Mouse (Mus musculus) embryonic facial prominence, embryonic 15.5 days (tissue): ENCODE measurements around the gene Scand1. TPM values are rescaled to one million over a fixed set of nuclear protein-coding genes. Genes with fewer than 3 reads are reported as not detected.

ENCODE experiments used
- ATAC-seq: fragments of 200-750 bp; cut with Nextera tagmentation; 2 replicates; pipeline ENCODE4 v1.8.0; 2017; ENCODE audit warnings: low read depth, moderate TSS enrichment; ENCODE audit not compliant: insufficient number of reproducible peaks, low FRiP score, low TSS enrichment
- H3K27ac ChIP-seq: fragments of 300-500 bp; sonication (generic); replicated peaks from 2 replicates; pipeline ENCODE4 v1.5.1; 2015; ENCODE audit warnings: mild to moderate bottlenecking, inconsistent platforms
- H3K27me3 ChIP-seq: fragments of 300-500 bp; sonication (generic); 2 replicates; pipeline ENCODE4 v1.6.1; 2015; ENCODE audit warnings: inconsistent platforms
- H3K36me3 ChIP-seq: fragments of 300-500 bp; sonication (generic); 2 replicates; pipeline ENCODE4 v1.6.1; 2015; ENCODE audit warnings: mild to moderate bottlenecking, inconsistent platforms
- H3K4me1 ChIP-seq: fragments of 300-500 bp; sonication (generic); 2 replicates; pipeline ENCODE4 v1.6.1; 2015; ENCODE audit warnings: inconsistent platforms
- H3K4me2 ChIP-seq: fragments of 300-500 bp; sonication (generic); replicated peaks from 2 replicates; pipeline ENCODE4 v1.6.1; 2015; ENCODE audit warnings: mild to moderate bottlenecking, inconsistent platforms
- H3K4me3 ChIP-seq: fragments of 300-500 bp; sonication (generic); replicated peaks from 2 replicates; pipeline ENCODE4 v1.5.1; 2015; ENCODE audit warnings: mild to moderate bottlenecking, inconsistent platforms
- H3K9ac ChIP-seq: fragments of 300-500 bp; sonication (generic); 2 replicates; pipeline ENCODE4 v1.6.1; 2015; ENCODE audit warnings: inconsistent platforms
- H3K9me3 ChIP-seq: fragments of 300-500 bp; sonication (generic); replicated peaks from 2 replicates; pipeline ENCODE4 v1.6.1; 2016; ENCODE audit warnings: inconsistent platforms
- WGBS: fragments of 180-500 bp; shearing (Covaris S2); methylation state at CpG from one replicate; pipeline ENCODE4 v1.1.7; 2015; 5-methylcytosine and 5-hydroxymethylcytosine counted together
- polyA plus RNA-seq: library from polyadenylated mRNA; unstranded; fragments of >200 nt; fragmentation: Nextera tagmentation; extraction: Ambion mirVana; gene quantifications from 2 replicates; pipeline ENCODE4 v1.2.1, GENCODE M21; 2015

The Scand1 gene
- polyA plus RNA-seq, 1 experiment from 2014 or later = 80.1 TPM

DNA sequence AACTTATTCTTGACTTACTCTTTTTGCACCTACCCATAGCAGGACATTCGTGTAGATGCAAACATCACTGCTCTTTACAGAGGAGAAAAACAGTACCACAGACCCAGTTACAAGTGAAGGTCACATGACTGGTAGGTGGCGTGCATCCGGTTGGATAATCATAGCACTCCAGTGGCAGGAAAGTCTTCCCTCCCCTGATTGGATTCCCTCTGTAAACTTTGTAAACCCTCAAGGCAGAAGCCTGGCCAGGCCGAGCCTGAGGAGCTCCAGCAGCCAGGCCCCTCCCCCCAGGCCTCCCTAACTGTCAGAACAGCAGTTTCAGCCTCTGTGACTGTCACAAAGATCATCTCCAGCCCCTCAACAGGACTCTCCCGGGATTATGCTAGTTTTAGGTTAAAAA lies 12.2 kb upstream of the Scand1 start:
- ATAC-seq = no peak
- Histone ChIP-seq H3K9ac (no peak overlapping the region), H3K27ac (peak overlapping the region; percentile 34; the same call in 1 of the 2 replicates)

DNA sequence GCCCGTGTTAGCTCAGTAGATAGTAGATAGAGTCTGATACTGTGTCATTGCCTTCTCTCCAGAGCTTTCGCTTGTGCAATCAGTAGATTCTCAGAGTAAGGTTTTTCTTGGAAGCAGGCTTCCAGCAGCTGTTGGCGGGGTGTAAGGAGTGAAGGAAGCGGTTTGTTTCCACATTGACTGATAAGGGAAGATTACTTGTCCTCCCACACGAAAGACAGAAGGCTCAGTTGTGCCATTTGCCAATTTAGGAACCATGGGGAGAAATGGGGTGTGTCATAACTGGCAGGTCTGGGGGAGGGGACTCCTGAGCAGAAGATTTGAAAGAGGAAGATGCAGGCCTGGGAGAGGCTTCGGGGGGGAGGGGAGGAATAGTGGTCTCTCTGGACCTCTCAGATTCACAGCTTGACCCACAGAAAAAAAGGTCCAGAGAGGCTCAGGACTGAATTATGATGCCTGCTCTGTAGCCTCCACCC lies 11.6 kb upstream of the Scand1 start:
- Histone ChIP-seq H3K4me1 (0 out of 2 replicates have a peak, but pooled peaks cover 7% of the 10 kb centered on the region), H3K27me3 (no peaks in the 10 kb centered on the region), H3K4me3 (no peak overlapping the region), H3K9ac (no peak overlapping the region), H3K4me2 (no peak overlapping the region), H3K27ac (0 out of 2 replicates have a peak overlapping the region, but pooled peaks have one; percentile 34), H3K36me3 (no peaks in the 10 kb centered on the region; the same call in 1 of the 2 replicates), H3K9me3 (no peaks in the 10 kb centered on the region)
- ATAC-seq = no peak
- WGBS = 54% methylated on average over 6 of the region's 6 CpGs

More for the DNA sequence above, 12.2 kb upstream of the Scand1 start:
- Histone ChIP-seq H3K36me3 (no peaks in the 10 kb centered on the region; the same call in 1 of the 2 replicates), H3K4me2 (no peak overlapping the region), H3K27me3 (no peaks in the 10 kb centered on the region), H3K9me3 (no peaks in the 10 kb centered on the region), H3K4me1 (0 out of 2 replicates have a peak, but pooled peaks cover 7% of the 10 kb centered on the region), H3K4me3 (no peak overlapping the region)
- WGBS = 20% methylated on average over 5 of the region's 5 CpGs

DNA sequence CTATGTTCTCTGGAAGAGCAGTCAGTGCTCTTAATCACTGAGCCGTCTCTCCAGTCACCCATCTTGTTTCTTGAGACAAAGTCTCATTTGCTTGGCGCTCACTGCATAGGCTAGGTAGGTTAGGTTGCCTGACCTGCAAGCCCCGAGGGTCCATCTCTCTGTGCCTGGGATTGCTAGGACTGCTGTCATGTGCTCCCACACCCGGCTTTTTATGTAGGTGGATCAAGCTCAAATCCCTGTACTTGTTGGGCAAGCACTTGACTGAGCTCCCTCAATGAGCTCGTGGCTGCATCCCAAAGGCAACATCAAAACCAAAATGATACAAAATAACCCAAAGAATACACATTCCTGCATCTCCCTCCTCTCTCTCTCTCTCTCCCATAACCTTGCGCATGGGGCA lies 9.0 kb upstream of the Scand1 start:
- no peak overlapping the region for H3K4me2 ChIP-seq
- H3K9me3 ChIP-seq = no peaks in the 10 kb centered on the region
- H3K4me3 ChIP-seq = no peak overlapping the region
- 0 out of 2 replicates have a peak, but pooled peaks cover 7% of the 10 kb centered on the region for H3K4me1 ChIP-seq
- no peak overlapping the region for H3K9ac ChIP-seq
- WGBS = 82% methylated on average over 6 of the region's 6 CpGs
- H3K36me3 ChIP-seq = no peaks in the 10 kb centered on the region
- H3K27ac ChIP-seq = no peak overlapping the region
- no peak for ATAC-seq
- H3K27me3 ChIP-seq = no peaks in the 10 kb centered on the region

DNA sequence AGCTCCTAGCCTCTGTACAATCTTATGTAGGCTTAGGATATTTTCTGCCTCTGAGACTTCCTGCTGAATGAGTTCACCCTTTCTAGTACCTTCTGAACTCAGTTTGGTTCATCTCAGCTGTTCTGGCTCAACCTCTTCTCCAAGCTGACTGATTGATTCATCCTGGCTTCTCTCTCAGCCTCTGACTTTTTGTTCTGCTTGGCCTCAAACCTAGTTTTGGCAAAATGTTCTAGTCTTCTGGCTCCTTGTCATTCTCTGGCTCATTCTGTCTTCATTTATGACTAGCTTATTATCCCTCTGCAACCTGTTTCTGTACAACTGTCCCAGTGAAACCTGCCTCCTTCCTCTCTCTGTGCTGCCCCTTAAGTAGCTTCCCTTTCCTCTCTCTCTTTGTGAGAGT lies 6.0 kb upstream of the Scand1 start:
- Histone ChIP-seq H3K27me3 (no peaks in the 10 kb centered on the region), H3K36me3 (no peaks in the 10 kb centered on the region), H3K9ac (no peak overlapping the region), H3K4me2 (no peak overlapping the region), H3K9me3 (no peaks in the 10 kb centered on the region), H3K4me3 (no peak overlapping the region), H3K27ac (no peak overlapping the region), H3K4me1 (no peaks in the 10 kb centered on the region)
- no peak for ATAC-seq

DNA sequence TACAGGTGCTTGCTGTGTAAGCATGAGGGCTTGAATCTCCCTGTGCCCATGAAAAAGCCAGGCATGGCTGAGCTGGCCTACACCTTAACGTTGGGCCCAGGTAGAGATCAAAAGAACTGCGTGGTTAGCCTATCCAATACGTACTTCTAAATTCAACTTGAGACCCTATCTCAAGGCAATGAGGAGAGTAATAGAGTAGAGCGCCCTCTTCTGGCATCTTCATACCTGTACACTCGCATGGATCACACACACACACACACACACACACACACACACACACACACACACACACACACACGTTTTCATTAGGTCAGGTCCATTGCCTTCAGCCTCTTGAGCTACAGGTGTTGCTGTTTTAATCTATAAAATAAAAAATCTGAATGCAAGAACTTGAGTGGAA lies 2.3 kb upstream of the Scand1 start:
- no peak for ATAC-seq
- Histone ChIP-seq H3K4me1 (peaks cover 11% of the 10 kb centered on the region; the same call in 1 of the 2 replicates), H3K4me3 (no peak overlapping the region), H3K36me3 (no peaks in the 10 kb centered on the region), H3K9me3 (no peaks in the 10 kb centered on the region), H3K9ac (no peak overlapping the region), H3K4me2 (no peak overlapping the region), H3K27me3 (no peaks in the 10 kb centered on the region), H3K27ac (no peak overlapping the region)
- 93% methylated on average over 6 of the region's 6 CpGs for WGBS

DNA sequence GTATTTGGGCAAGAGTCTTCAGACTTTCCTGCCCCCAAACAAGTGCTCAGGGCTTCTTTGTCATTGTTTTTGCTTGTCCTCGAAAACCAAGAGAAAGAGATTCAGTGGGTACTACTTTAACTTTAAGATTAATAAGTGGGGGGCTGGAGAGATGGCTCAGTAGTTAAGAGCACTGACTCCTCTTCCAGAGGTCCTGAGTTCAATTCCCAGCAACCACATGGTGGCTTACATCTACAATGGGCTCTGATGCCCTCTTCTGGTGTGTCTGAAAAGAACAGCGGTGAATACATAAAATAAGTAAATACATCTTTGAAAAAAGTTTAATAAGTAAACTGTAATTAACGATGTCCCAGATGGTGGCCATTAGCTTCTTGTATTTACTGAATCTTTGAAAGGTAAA lies 649 bp upstream of the Scand1 start:
- H3K4me2 ChIP-seq = peak overlapping the region; percentile 78
- H3K27me3 ChIP-seq = no peaks in the 10 kb centered on the region
- no peaks in the 10 kb centered on the region for H3K9me3 ChIP-seq
- no peak overlapping the region for H3K27ac ChIP-seq
- H3K4me3 ChIP-seq = peak overlapping the region; percentile 92
- 58% methylated on average over 3 of the region's 3 CpGs for WGBS
- no peak overlapping the region for H3K9ac ChIP-seq
- peaks cover 6% of the 10 kb centered on the region; the same call in 1 of the 2 replicates for H3K36me3 ChIP-seq
- H3K4me1 ChIP-seq = peaks cover 11% of the 10 kb centered on the region; the same call in 1 of the 2 replicates
- ATAC-seq = no peak

DNA sequence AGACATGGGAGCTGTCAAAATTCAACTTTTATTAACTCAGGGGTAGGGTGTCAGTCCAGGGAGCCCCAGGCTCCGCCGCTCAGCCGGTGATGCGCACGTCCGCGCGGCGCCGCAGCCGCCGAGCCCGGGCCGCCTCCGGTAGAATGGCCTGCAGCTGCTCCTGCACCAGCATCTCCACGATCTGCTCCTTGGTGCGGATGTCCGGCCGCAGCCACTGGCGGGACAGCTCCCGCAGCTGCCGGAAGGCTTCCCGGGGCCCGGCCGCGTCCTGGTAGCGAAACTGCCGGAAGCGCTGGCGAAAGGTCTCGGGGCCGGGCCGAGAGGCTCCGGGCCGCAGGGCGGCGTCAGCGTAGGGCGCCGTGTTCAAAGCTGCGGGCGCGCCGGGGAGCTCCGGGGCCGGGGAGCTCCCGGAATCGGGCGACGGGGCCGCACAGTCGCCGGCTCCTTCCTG lies 638 bp downstream of the Scand1 start:
- peaks cover 14% of the 10 kb centered on the region; the same call in 1 of the 2 replicates for H3K36me3 ChIP-seq
- H3K27me3 ChIP-seq = no peaks in the 10 kb centered on the region
- peak overlapping the region; percentile 97 for H3K27ac ChIP-seq
- H3K4me2 ChIP-seq = peak overlapping the region; percentile 78
- peak overlapping the region; percentile 92 for H3K4me3 ChIP-seq
- H3K9me3 ChIP-seq = no peaks in the 10 kb centered on the region
- peak; percentile 32 for ATAC-seq
- WGBS = under 1% methylated on average over 53 of the region's 53 CpGs
- H3K9ac ChIP-seq = peak overlapping the region; percentile 88
- H3K4me1 ChIP-seq = peaks cover 11% of the 10 kb centered on the region; the same call in 1 of the 2 replicates

DNA sequence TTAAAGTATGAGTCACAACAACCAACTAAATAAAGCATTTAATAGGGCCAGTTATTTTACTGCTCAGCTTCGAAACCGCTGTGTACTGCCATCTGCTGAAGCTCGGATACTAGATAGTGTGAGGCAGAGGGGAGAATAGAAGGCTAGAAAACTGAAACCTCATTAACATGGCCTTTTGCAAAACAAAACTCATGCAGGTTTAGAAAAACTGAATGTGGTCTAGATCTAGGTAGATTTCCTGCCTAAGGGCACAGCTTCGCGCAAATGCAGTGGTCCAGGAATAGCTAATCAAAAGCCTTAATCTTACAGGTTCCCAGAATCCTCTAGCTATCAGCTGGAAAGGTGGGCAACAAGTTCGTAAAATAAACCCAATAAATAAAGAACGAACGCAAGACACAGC lies 1.1 kb downstream of the Scand1 start:
- H3K36me3 ChIP-seq = peaks cover 14% of the 10 kb centered on the region; the same call in 1 of the 2 replicates
- peak overlapping the region; percentile 78 for H3K4me2 ChIP-seq
- no peaks in the 10 kb centered on the region for H3K27me3 ChIP-seq
- ATAC-seq = no peak
- peak overlapping the region; percentile 97; the same call in 1 of the 2 replicates for H3K27ac ChIP-seq
- WGBS = 20% methylated on average over 8 of the region's 8 CpGs
- peaks cover 11% of the 10 kb centered on the region; the same call in 1 of the 2 replicates for H3K4me1 ChIP-seq
- no peaks in the 10 kb centered on the region for H3K9me3 ChIP-seq
- peak overlapping the region; percentile 88 for H3K9ac ChIP-seq
- H3K4me3 ChIP-seq = peak overlapping the region; percentile 92

DNA sequence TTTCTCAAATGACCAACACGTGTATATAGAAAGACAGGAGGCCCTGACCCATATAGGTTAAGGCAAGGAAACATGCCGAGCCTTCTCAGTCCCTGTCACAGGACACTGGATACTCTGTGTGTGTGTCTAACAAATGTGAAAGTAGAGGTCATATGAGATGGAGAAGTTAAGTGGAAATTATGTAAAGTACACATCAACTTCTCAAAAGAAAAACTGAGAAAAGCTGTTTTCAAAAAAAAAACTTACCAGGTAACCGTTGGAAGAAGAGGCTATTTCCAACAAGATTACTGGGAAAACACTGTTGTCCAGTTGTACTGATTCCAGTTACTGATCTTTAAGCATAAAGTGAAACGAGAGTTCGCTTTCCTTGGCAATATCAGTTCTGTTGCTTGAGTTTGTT lies 1.6 kb downstream of the Scand1 start:
- Histone ChIP-seq H3K9ac (no peak overlapping the region), H3K4me2 (no peak overlapping the region; the same call in 1 of the 2 replicates), H3K4me3 (peak overlapping the region; percentile 92), H3K9me3 (no peaks in the 10 kb centered on the region), H3K27me3 (no peaks in the 10 kb centered on the region), H3K4me1 (peaks cover 11% of the 10 kb centered on the region; the same call in 1 of the 2 replicates), H3K27ac (no peak overlapping the region), H3K36me3 (peaks cover 17% of the 10 kb centered on the region; the same call in 1 of the 2 replicates)
- WGBS = 91% methylated on average over 5 of the region's 5 CpGs
- no peak for ATAC-seq

DNA sequence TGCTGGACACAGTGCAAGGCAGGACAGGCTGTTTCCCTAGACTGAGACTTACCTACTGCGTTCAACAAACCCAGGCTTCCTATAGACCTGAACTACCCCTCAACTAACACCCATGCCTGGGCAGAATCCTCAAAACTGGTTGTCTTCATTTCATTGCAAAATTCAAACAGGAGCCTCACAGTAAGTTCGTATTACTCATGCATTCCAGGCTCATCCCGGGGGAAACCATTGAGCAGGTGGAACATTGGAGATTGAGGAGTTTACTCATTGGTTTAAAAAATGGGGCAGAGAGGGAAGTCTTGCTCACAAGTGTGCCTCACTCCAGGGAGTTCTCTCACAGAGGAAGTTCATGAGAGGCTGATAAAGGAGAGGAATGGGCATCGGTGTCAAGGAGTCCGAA lies 2.0 kb downstream of the Scand1 start:
- Histone ChIP-seq H3K4me3 (no peak overlapping the region), H3K27me3 (no peaks in the 10 kb centered on the region), H3K4me2 (no peak overlapping the region), H3K4me1 (peaks cover 11% of the 10 kb centered on the region; the same call in 1 of the 2 replicates), H3K9ac (no peak overlapping the region), H3K36me3 (peaks cover 21% of the 10 kb centered on the region; the same call in 1 of the 2 replicates), H3K27ac (no peak overlapping the region), H3K9me3 (no peaks in the 10 kb centered on the region)
- ATAC-seq = no peak
- 91% methylated on average over 5 of the region's 5 CpGs for WGBS

DNA sequence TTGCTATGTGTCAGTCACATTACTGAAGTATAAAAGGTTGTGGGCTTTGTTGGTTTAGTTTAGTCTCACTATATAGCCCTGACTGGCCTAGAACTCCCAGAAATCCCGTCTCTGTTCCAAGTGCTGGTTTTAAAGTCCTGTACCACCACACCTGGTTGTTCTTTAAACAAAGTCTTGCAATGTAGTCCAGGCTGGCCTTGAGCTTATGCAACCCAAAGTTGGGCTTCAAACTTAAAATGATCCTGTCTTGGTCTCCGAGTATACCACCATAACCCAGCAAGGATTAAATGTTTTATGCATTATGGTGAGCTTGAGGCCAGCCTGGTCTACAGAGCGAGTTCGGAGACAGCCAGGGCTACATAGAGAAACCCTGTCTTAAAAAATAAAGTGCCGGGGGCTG lies 2.6 kb downstream of the Scand1 start:
- WGBS = 93% methylated on average over 5 of the region's 5 CpGs
- no peak for ATAC-seq
- Histone ChIP-seq H3K4me2 (no peak overlapping the region), H3K4me3 (no peak overlapping the region), H3K36me3 (peaks cover 26% of the 10 kb centered on the region; the same call in 1 of the 2 replicates), H3K9ac (no peak overlapping the region), H3K9me3 (no peaks in the 10 kb centered on the region), H3K4me1 (peaks cover 11% of the 10 kb centered on the region; the same call in 1 of the 2 replicates), H3K27me3 (no peaks in the 10 kb centered on the region), H3K27ac (no peak overlapping the region)

DNA sequence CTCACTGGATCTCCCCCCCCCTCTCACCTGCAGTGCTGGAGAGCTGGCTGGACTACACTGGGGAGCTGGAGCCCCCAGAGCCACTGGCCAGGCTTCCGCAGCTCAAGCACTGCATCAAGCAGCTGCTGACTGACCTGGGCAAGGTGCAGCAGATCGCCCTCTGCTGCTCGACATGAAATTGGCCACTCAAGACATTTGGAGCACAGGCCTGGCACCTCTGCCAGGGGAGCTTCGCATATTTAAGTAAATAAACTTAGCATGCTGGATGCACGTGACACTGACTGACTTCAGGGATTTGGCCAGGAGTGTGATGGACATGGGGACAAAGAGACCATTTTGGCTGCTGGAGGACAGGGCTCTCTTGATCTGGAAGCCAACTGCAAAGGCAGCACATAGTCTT lies 5.2 kb downstream of the Scand1 start:
- no peak for ATAC-seq
- no peak overlapping the region for H3K27ac ChIP-seq
- no peak overlapping the region for H3K4me2 ChIP-seq
- H3K4me1 ChIP-seq = peaks cover 8% of the 10 kb centered on the region; the same call in 1 of the 2 replicates
- 56% methylated on average over 5 of the region's 5 CpGs for WGBS
- H3K9ac ChIP-seq = no peak overlapping the region
- peaks cover 49% of the 10 kb centered on the region for H3K36me3 ChIP-seq
- no peaks in the 10 kb centered on the region for H3K9me3 ChIP-seq
- H3K27me3 ChIP-seq = no peaks in the 10 kb centered on the region
- no peak overlapping the region for H3K4me3 ChIP-seq
